Mouse (Mus musculus): ENCODE measurements around the gene Sugct.
"Not testable (repeated sequence)": the region's sequence is repeated elsewhere in the genome, so short reads cannot be mapped to it uniquely, and the experiment has no call there.

Gene Sugct

DNA sequence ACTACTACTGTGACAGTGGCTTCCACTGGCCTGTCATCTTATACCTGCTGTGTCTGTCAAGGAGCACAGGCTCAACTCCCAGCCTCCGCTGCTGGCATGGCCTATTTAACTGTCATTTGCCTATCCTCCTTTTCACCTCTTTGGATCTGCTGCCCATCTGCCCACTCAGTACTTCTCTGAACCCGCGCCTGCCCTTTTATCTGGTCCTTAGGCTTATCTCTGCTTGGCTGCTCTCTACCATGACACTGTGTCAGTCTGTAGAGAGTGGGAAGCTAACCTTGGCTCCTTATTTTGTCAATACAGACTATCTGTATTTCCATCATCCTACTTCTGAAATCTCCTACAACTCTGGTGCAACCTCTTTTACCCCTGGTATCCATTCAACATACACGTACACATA lies 793.9 kb downstream of the Sugct start:
- DNase-seq (ENCODE audit: low spot score), result no peak

DNA sequence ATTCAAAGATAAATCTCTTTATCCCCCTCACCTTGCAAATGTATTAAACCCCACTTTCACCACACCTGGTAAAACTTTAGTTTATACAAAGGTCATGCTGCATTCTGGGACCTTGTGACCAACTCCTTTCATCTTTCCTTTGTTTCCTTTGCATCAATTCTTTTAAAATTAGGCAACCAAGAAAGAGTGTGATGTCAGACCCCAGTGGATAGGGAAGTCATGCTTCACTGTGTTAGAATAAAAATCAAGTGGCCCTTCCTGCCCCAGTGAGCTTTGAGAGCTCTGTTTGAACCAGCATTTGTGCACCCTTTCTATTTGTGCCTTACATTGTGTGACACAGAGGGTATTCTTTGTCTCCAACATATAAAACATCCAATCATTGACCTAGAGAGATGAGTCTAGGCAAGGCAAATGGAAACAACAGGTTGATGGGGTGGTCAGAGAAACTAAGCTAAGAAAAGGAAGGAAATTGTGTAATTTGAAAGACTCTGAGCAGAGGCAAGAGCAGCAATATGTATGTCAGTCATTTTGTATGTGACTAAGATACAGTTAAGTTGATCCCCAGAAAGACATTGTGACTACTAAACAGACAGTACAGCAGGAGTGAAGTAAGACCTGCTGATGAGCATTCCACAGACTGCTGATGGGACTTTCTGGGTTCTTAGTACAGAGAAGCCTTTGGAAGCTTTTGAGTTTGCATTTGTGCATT lies 797.1 kb downstream of the Sugct start:
- DNase-seq (ENCODE audit: low spot score), result no peak

DNA sequence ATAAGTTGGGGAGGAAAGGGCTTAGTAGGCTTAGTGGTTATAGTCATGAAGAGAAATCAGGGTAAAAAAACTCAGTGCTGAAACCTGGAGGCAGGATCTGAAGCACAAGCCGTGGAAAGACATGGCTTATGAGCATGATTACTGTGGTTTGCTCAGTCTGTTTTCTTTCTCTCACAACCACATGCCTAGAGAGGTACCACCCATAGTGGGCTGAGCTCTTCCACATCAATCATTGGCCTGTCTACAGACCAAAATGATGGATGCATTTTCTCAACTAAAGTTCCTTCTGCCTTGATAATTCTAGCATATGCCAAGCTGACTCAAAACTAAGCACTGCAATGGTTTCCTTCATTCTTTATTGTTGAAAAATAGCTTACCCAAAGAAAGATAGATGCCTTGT lies 817.3 kb downstream of the Sugct start:
- DNase-seq (ENCODE audit: low spot score), result no peak

DNA sequence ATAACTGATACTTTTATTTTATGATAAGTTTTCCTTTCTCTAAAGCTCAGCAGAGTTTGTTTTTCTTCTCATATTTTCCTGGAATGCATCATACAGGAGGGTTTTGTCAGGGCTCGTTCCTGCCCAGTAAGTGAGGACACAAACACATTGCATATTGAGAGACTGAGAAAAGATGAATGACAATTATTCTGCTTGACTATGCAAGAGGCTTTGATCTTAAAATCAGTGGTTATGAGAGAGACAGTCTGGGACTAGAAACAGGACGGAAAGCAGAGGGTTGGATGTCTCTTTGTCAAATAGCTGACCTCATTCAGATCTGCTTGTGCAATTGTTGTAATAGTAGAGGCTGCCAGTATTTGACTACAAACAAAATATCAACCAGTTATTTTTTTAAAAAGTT lies 835.4 kb downstream of the Sugct start:
- DNase-seq (ENCODE audit: low spot score), result no peak

GRCm38 (mm10) chr13:16847236-16847635 lies 848.1 kb downstream of the Sugct start:
- no peak for DNase-seq (ENCODE audit: low spot score)

DNA sequence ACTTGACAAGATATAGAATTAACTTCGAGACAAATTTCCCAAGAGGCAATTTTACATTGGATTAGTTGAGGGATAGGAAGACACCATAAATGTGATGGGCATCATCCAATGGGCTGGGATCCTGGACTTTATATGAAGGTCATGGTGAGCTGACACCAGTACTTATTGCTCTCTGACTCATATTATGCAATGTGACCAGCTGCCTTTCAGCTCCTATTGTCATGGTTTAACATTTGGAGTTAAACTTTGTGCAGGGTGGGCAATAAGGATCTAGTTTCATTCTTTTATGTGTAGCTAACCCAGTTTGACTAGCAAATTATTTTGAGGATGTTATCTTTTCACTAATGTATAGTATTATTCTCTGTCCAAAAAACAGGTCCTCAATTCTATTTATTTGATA lies 854.4 kb downstream of the Sugct start:
- no peak for DNase-seq (ENCODE audit: low spot score)

- DNase-seq (ENCODE audit: low spot score), result no peak
Observed at GRCm38 (mm10) chr13:16838409-16838808, 856.9 kb downstream of the Sugct start.

- DNase-seq (ENCODE audit: low spot score), result no peak
Observed at GRCm38 (mm10) chr13:16835111-16835510, 860.2 kb downstream of the Sugct start.

- DNase-seq (ENCODE audit: low spot score), result no peak
Observed at GRCm38 (mm10) chr13:16833069-16833468, 862.3 kb downstream of the Sugct start.

GRCm38 (mm10) chr13:16831840-16832239 lies 863.5 kb downstream of the Sugct start:
- no peak for DNase-seq (ENCODE audit: low spot score)

- not testable (repeated sequence) for DNase-seq (ENCODE audit: low spot score)
Observed at GRCm38 (mm10) chr13:16830291-16830690, 865.1 kb downstream of the Sugct start.

DNA sequence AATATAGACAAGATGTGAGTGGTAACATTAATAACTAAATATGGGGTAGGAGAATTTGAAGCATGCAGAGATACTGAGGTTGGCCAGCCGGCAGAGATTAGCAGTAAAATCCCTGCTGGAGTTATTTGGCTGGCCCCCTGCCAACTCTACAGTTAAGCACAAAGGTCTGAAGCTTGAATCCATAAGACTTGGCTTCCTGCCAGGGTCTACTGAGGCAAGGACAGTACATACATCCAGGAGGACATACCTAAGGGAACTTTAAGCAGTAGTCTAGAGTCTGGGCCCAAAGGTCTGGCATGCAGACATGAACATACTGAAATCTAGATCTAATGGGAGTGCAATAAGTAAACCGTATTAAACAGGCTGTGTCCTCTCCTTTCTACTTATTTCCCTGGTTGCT lies 865.8 kb downstream of the Sugct start:
- no peak for DNase-seq (ENCODE audit: low spot score)

DNA sequence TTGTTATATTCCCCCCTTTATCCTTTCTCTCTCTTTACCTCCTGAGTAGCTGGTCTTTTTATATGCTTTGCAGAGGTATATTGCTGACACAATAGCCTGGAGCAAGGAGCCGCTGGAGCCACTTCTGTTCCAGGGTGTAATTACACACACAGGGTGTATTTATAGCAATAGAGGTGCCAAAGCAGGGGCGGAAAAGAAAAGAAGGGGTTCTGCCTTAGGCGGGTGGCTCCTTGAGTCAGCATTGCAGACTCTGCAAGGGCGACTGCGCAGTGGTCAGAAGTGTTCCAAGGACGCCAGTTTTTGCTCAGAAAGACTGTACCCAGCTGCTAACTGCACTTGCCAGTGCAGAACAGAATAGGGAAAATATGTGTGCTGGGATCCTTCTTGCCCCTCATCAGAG lies 869.7 kb downstream of the Sugct start:
- no peak for DNase-seq (ENCODE audit: low spot score)

DNA sequence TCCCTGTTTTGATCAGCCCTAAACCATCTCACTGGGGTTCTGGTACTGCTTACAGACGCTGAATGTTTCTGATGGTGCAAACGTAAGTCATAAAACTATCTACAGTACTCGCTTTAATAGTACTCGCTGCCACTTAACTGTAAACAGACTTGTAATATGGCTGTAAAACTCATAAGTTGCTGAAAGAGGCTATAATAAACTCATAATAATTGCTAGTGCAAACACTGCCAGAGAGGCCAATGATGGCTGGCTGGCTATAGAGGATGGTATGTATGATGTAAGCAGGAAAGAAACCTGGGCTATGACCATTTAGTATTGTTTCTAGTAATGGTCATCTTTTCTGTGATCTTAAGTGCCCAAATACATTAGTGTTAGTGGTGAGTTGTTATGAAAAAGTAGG lies 873.6 kb downstream of the Sugct start:
- no peak for DNase-seq (ENCODE audit: low spot score)

GRCm38 (mm10) chr13:16817471-16817870 lies 877.9 kb downstream of the Sugct start:
- no peak for DNase-seq (ENCODE audit: low spot score)

DNA sequence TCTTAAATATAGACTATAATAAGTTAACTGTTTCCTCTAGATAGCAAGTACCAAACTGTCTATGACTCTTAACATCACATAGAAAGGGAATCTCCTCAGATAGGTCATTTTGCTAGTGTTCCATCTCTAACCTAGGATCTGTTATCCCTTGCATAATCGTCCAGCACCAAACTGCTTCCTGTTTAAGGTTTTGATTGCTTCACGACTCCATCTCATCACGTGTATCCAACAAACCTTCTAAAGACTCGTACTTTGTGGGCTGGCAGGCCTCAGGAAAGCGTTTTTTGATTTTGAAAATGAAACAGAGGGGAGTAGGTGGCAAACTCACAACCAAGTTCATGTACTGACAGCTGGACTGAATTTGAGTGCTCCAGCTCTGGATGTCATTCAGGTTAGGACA lies 878.6 kb downstream of the Sugct start:
- no peak for DNase-seq (ENCODE audit: low spot score)

- no peak for DNase-seq (ENCODE audit: low spot score)
Observed at GRCm38 (mm10) chr13:16812268-16812667, 883.1 kb downstream of the Sugct start.
